Mouse (Mus musculus) kidney, embryonic 14.5 days (tissue): ENCODE data around the gene P2ry12. TPM values are rescaled to one million over a fixed set of nuclear protein-coding genes. Genes with fewer than 3 reads are reported as not detected.

Experiments
- ATAC-seq: fragments of 200-750 bp; cut with Nextera tagmentation; 2 replicates; pipeline ENCODE4 v1.8.0; 2017; ENCODE audit warnings: moderate number of reproducible peaks, mild to moderate bottlenecking, moderate TSS enrichment, moderate library complexity; ENCODE audit not compliant: low FRiP score, low TSS enrichment
- H3K27ac ChIP-seq: fragments of 300-500 bp; sonication (generic); 2 replicates; pipeline ENCODE4 v1.5.1; 2014; ENCODE audit warnings: low read depth, mild to moderate bottlenecking, low read length, moderate library complexity, mixed read lengths
- H3K27me3 ChIP-seq: fragments of 300-500 bp; sonication (generic); 2 replicates; pipeline ENCODE4 v1.6.1; 2014; ENCODE audit warnings: mild to moderate bottlenecking, low read length; ENCODE audit not compliant: control insufficient read depth, insufficient read depth
- H3K36me3 ChIP-seq: fragments of 300-500 bp; sonication (generic); 2 replicates; pipeline ENCODE4 v1.6.1; 2014; ENCODE audit warnings: low read length, mixed read lengths; ENCODE audit not compliant: control insufficient read depth, insufficient read depth
- H3K4me1 ChIP-seq: fragments of 300-500 bp; sonication (generic); 2 replicates; pipeline ENCODE4 v1.6.1; 2014; ENCODE audit warnings: low read length, mixed read lengths; ENCODE audit not compliant: control insufficient read depth, insufficient read depth
- H3K4me2 ChIP-seq: fragments of 300-500 bp; sonication (generic); replicated peaks from 2 replicates; pipeline ENCODE4 v1.6.1; 2014; ENCODE audit warnings: low read depth, mild to moderate bottlenecking, low read length
- H3K4me3 ChIP-seq: fragments of 300-500 bp; sonication (generic); 2 replicates; pipeline ENCODE4 v1.5.1; 2014; ENCODE audit warnings: mild to moderate bottlenecking, low read length
- H3K9ac ChIP-seq: fragments of 300-500 bp; sonication (generic); 2 replicates; pipeline ENCODE4 v1.6.1; 2014; ENCODE audit warnings: low read depth, mild to moderate bottlenecking, low read length, moderate library complexity
- H3K9me3 ChIP-seq: fragments of 300-500 bp; sonication (generic); 2 replicates; pipeline ENCODE4 v1.6.1; 2016; ENCODE audit warnings: low read length; ENCODE audit not compliant: control insufficient read depth
- WGBS: fragments of 180-500 bp; shearing (Covaris S2); extraction: QIAGEN DNeasy Blood & Tissue Kit; methylation state at CpG from one replicate; pipeline ENCODE4 v1.1.7; 2014; 5-methylcytosine and 5-hydroxymethylcytosine counted together
- polyA plus RNA-seq: library from polyadenylated mRNA; unstranded; fragments of >200 nt; fragmentation: Nextera tagmentation; extraction: Ambion mirVana; gene quantifications from 2 replicates; pipeline ENCODE4 v1.2.1, GENCODE M21; 2014

P2ry12 gene
- polyA plus RNA-seq, 1 experiment from 2014 or later = 1.8 TPM

- no peaks in the 10 kb centered on the region for H3K9me3 ChIP-seq
- H3K27ac ChIP-seq = no peak overlapping the region
- WGBS = 91% methylated on average over 3 of the region's 3 CpGs
- no peak overlapping the region for H3K4me2 ChIP-seq
- no peaks in the 10 kb centered on the region for H3K4me1 ChIP-seq
- H3K36me3 ChIP-seq = no peaks in the 10 kb centered on the region
- ATAC-seq = no peak
- no peak overlapping the region for H3K4me3 ChIP-seq
- H3K27me3 ChIP-seq = no peaks in the 10 kb centered on the region
- no peak overlapping the region for H3K9ac ChIP-seq
Observed at GRCm38 (mm10) chr3:59278254-59278533, 15.5 kb upstream of the P2ry12 start.

- Histone ChIP-seq H3K4me2 (no peak overlapping the region), H3K4me3 (no peak overlapping the region), H3K4me1 (no peaks in the 10 kb centered on the region), H3K9me3 (no peaks in the 10 kb centered on the region), H3K36me3 (no peaks in the 10 kb centered on the region), H3K27ac (no peak overlapping the region), H3K9ac (no peak overlapping the region), H3K27me3 (no peaks in the 10 kb centered on the region)
- WGBS = 21% methylated on average over 3 of the region's 3 CpGs
- no peak for ATAC-seq
Observed at GRCm38 (mm10) chr3:59277502-59278253, 15.0 kb upstream of the P2ry12 start.

GRCm38 (mm10) chr3:59270811-59271210, 8.1 kb upstream of the P2ry12 start:
- WGBS = 90% methylated on average over 6 of the region's 6 CpGs
- Histone ChIP-seq H3K36me3 (no peaks in the 10 kb centered on the region), H3K4me1 (no peaks in the 10 kb centered on the region), H3K27me3 (no peaks in the 10 kb centered on the region), H3K9me3 (no peaks in the 10 kb centered on the region), H3K4me2 (no peak overlapping the region), H3K9ac (no peak overlapping the region), H3K4me3 (no peak overlapping the region), H3K27ac (no peak overlapping the region)
- no peak for ATAC-seq

GRCm38 (mm10) chr3:59263988-59264387, 1.3 kb upstream of the P2ry12 start:
- Histone ChIP-seq H3K4me1 (no peaks in the 10 kb centered on the region), H3K4me2 (no peak overlapping the region), H3K27ac (no peak overlapping the region), H3K9ac (no peak overlapping the region), H3K36me3 (no peaks in the 10 kb centered on the region), H3K27me3 (no peaks in the 10 kb centered on the region), H3K9me3 (no peaks in the 10 kb centered on the region), H3K4me3 (no peak overlapping the region)
- WGBS = 88% methylated on average over 3 of the region's 3 CpGs
- ATAC-seq = no peak

GRCm38 (mm10) chr3:59263417-59263816, 746 bp upstream of the P2ry12 start:
- WGBS = 86% methylated on average over 2 of the region's 2 CpGs
- Histone ChIP-seq H3K36me3 (no peaks in the 10 kb centered on the region), H3K27me3 (no peaks in the 10 kb centered on the region), H3K9ac (no peak overlapping the region), H3K4me2 (no peak overlapping the region), H3K4me3 (no peak overlapping the region), H3K27ac (no peak overlapping the region), H3K9me3 (no peaks in the 10 kb centered on the region), H3K4me1 (no peaks in the 10 kb centered on the region)
- no peak for ATAC-seq

- Histone ChIP-seq H3K27ac (no peak overlapping the region), H3K9ac (no peak overlapping the region), H3K4me2 (no peak overlapping the region), H3K9me3 (no peaks in the 10 kb centered on the region), H3K4me1 (no peaks in the 10 kb centered on the region), H3K4me3 (no peak overlapping the region), H3K36me3 (no peaks in the 10 kb centered on the region), H3K27me3 (no peaks in the 10 kb centered on the region)
- WGBS = 74% methylated on average over 9 of the region's 9 CpGs
- ATAC-seq = no peak
Observed at GRCm38 (mm10) chr3:59261709-59262472, 780 bp downstream of the P2ry12 start.

GRCm38 (mm10) chr3:59260745-59261144, 1.9 kb downstream of the P2ry12 start:
- no peaks in the 10 kb centered on the region for H3K4me1 ChIP-seq
- no peaks in the 10 kb centered on the region for H3K36me3 ChIP-seq
- H3K9ac ChIP-seq = no peak overlapping the region
- H3K4me3 ChIP-seq = no peak overlapping the region
- 50% methylated on average over 5 of the region's 5 CpGs for WGBS
- no peaks in the 10 kb centered on the region for H3K27me3 ChIP-seq
- no peak overlapping the region for H3K4me2 ChIP-seq
- no peaks in the 10 kb centered on the region for H3K9me3 ChIP-seq
- no peak overlapping the region for H3K27ac ChIP-seq
- no peak for ATAC-seq

GRCm38 (mm10) chr3:59257740-59258664, 4.7 kb downstream of the P2ry12 start:
- Histone ChIP-seq H3K36me3 (no peaks in the 10 kb centered on the region), H3K4me2 (no peak overlapping the region), H3K27me3 (no peaks in the 10 kb centered on the region), H3K4me1 (no peaks in the 10 kb centered on the region), H3K27ac (no peak overlapping the region), H3K9ac (no peak overlapping the region), H3K4me3 (no peak overlapping the region), H3K9me3 (no peaks in the 10 kb centered on the region)
- ATAC-seq = no peak
- WGBS = 86% methylated on average over 20 of the region's 20 CpGs
